Mouse (Mus musculus) neural tube, embryonic 15.5 days (tissue): ENCODE data around the gene Dclk2. TPM values are rescaled to one million over a fixed set of nuclear protein-coding genes. Genes with fewer than 3 reads are reported as not detected.

Experiments
- ATAC-seq: fragments of 200-750 bp; cut with Nextera tagmentation; 2 replicates; pipeline ENCODE4 v1.8.0; 2017; ENCODE audit warnings: mild to moderate bottlenecking, moderate TSS enrichment, moderate library complexity; ENCODE audit not compliant: low FRiP score
- H3K27ac ChIP-seq: fragments of 300-500 bp; sonication (generic); replicated peaks from 2 replicates; pipeline ENCODE4 v1.5.1; 2015; ENCODE audit warnings: mild to moderate bottlenecking, inconsistent platforms
- H3K27me3 ChIP-seq: fragments of 300-500 bp; sonication (generic); replicated peaks from 2 replicates; pipeline ENCODE4 v1.6.1; 2015; ENCODE audit warnings: inconsistent platforms
- H3K36me3 ChIP-seq: fragments of 300-500 bp; sonication (generic); 2 replicates; pipeline ENCODE4 v1.6.1; 2015; ENCODE audit warnings: inconsistent platforms
- H3K4me1 ChIP-seq: fragments of 300-500 bp; sonication (generic); 2 replicates; pipeline ENCODE4 v1.6.1; 2015; ENCODE audit warnings: inconsistent platforms
- H3K4me2 ChIP-seq: fragments of 300-500 bp; sonication (generic); 2 replicates; pipeline ENCODE4 v1.6.1; 2015; ENCODE audit warnings: inconsistent platforms, mild to moderate bottlenecking, moderate library complexity
- H3K4me3 ChIP-seq: fragments of 300-500 bp; sonication (generic); replicated peaks from 2 replicates; pipeline ENCODE4 v1.5.1; 2015; ENCODE audit warnings: mild to moderate bottlenecking, inconsistent platforms
- H3K9ac ChIP-seq: fragments of 300-500 bp; sonication (generic); replicated peaks from 2 replicates; pipeline ENCODE4 v1.6.1; 2015; ENCODE audit warnings: mild to moderate bottlenecking, inconsistent platforms
- H3K9me3 ChIP-seq: fragments of 300-500 bp; sonication (generic); replicated peaks from 2 replicates; pipeline ENCODE4 v1.6.1; 2016; ENCODE audit warnings: inconsistent platforms
- WGBS: fragments of 180-500 bp; shearing (Covaris S2); methylation state at CpG from one replicate; pipeline ENCODE4 v1.1.7; 2015; ENCODE audit warnings: mixed read lengths; 5-methylcytosine and 5-hydroxymethylcytosine counted together
- polyA plus RNA-seq: library from polyadenylated mRNA; unstranded; fragments of >200 nt; fragmentation: Nextera tagmentation; extraction: Ambion mirVana; gene quantifications from 2 replicates; pipeline ENCODE4 v1.2.1, GENCODE M21; 2015

The Dclk2 gene
- polyA plus RNA-seq, 1 experiment from 2014 or later: 73.4 TPM

- H3K27ac ChIP-seq: 0 out of 2 replicates have a peak overlapping the region, but pooled peaks have one; percentile 33
These were observed 81.0 kb downstream of the Dclk2 start for GRCm38 (mm10) chr3:86839606-86840005.

DNA sequence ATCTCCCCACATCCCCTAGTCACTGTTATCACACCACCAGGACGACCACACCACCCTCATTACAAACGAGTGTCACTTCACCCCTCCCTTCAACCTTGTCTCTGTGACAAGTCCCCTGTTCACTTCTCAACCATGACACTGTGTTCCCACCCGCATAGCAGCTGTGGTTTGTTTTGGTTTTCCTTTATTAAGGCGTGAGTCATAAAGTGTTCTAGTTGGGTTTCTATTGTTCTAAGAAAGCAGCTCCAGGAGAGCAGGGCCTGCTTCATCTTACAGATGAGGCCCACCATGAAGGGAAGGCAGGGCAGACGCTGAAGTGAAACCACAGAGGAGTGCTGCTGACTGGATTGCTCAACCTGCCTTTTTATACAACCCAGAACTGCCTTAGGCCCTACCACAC is 83.3 kb downstream of the Dclk2 start:
- H3K4me2 ChIP-seq: no peak overlapping the region
- 42% methylated on average over 5 of the region's 5 CpGs for WGBS
- no peaks in the 10 kb centered on the region for H3K36me3 ChIP-seq
- no peaks in the 10 kb centered on the region for H3K9me3 ChIP-seq
- no peak overlapping the region for H3K4me3 ChIP-seq
- H3K4me1 ChIP-seq: peaks cover 20% of the 10 kb centered on the region
- H3K27me3 ChIP-seq: no peaks in the 10 kb centered on the region
- no peak overlapping the region for H3K27ac ChIP-seq
- no peak overlapping the region for H3K9ac ChIP-seq
- ATAC-seq: no peak

More at GRCm38 (mm10) chr3:86839606-86840005, 81.0 kb downstream of the Dclk2 start:
- H3K9ac ChIP-seq: no peak overlapping the region
- H3K4me1 ChIP-seq: peaks cover 14% of the 10 kb centered on the region
- H3K4me3 ChIP-seq: no peak overlapping the region
- H3K4me2 ChIP-seq: no peak overlapping the region
- H3K27me3 ChIP-seq: no peaks in the 10 kb centered on the region
- 41% methylated on average over 3 of the region's 3 CpGs for WGBS
- H3K36me3 ChIP-seq: no peaks in the 10 kb centered on the region
- ATAC-seq: no peak
- no peaks in the 10 kb centered on the region for H3K9me3 ChIP-seq

GRCm38 (mm10) chr3:86835180-86835579 is 85.5 kb downstream of the Dclk2 start:
- H3K4me1 ChIP-seq: peaks cover 31% of the 10 kb centered on the region
- H3K9ac ChIP-seq: no peak overlapping the region
- no peak overlapping the region for H3K4me3 ChIP-seq
- WGBS: 96% methylated on average over 4 of the region's 4 CpGs
- peaks cover 7% of the 10 kb centered on the region; the same call in 1 of the 2 replicates for H3K36me3 ChIP-seq
- no peak overlapping the region for H3K4me2 ChIP-seq
- no peak for ATAC-seq
- H3K27ac ChIP-seq: no peak overlapping the region
- H3K27me3 ChIP-seq: no peaks in the 10 kb centered on the region
- H3K9me3 ChIP-seq: no peaks in the 10 kb centered on the region

DNA sequence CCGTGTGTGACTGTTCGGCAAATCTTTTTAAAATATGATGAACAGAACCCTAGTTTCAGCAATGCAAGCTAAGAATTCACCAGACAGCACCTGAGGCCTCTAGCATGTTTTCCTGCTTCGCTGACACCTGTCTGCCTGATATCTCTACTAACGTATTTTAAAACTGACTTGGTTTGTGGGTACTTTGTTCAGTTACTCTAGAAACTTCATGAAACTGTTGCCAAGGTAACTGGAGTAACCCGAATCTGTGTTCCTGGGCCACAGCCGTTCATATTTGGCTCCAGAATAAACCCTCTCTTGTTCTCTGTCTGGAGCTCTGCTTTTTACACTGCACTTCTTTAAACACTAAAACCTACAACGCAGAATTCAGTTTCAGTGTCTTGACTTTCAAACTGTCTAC is 86.3 kb downstream of the Dclk2 start:
- H3K36me3 ChIP-seq: peaks cover 7% of the 10 kb centered on the region; the same call in 1 of the 2 replicates
- no peaks in the 10 kb centered on the region for H3K9me3 ChIP-seq
- WGBS: 64% methylated on average over 7 of the region's 7 CpGs
- H3K4me2 ChIP-seq: no peak overlapping the region
- H3K4me3 ChIP-seq: no peak overlapping the region
- peaks cover 32% of the 10 kb centered on the region for H3K4me1 ChIP-seq
- H3K27me3 ChIP-seq: no peaks in the 10 kb centered on the region
- no peak for ATAC-seq
- H3K27ac ChIP-seq: peak overlapping the region; percentile 20
- no peak overlapping the region for H3K9ac ChIP-seq

- Histone ChIP-seq H3K27me3 (no peaks in the 10 kb centered on the region), H3K4me1 (peaks cover 32% of the 10 kb centered on the region), H3K4me3 (no peak overlapping the region), H3K9me3 (no peaks in the 10 kb centered on the region), H3K36me3 (peaks cover 7% of the 10 kb centered on the region; the same call in 1 of the 2 replicates), H3K27ac (peak overlapping the region; percentile 49), H3K9ac (no peak overlapping the region), H3K4me2 (no peak overlapping the region)
- 9% methylated on average over 14 of the region's 14 CpGs for WGBS
- no peak for ATAC-seq
These were observed 87.9 kb downstream of the Dclk2 start for GRCm38 (mm10) chr3:86832591-86833267.

GRCm38 (mm10) chr3:86832115-86832514 is 88.5 kb downstream of the Dclk2 start:
- H3K4me1 ChIP-seq: peaks cover 32% of the 10 kb centered on the region
- H3K27ac ChIP-seq: peak overlapping the region; percentile 49

GRCm38 (mm10) chr3:86827506-86827905 is 93.1 kb downstream of the Dclk2 start:
- no peak for ATAC-seq
- Histone ChIP-seq H3K9ac (no peak overlapping the region), H3K9me3 (no peaks in the 10 kb centered on the region), H3K4me2 (no peak overlapping the region), H3K4me1 (peaks cover 16% of the 10 kb centered on the region), H3K27ac (no peak overlapping the region), H3K4me3 (no peak overlapping the region), H3K36me3 (peaks cover 17% of the 10 kb centered on the region; the same call in 1 of the 2 replicates), H3K27me3 (no peaks in the 10 kb centered on the region)
- WGBS: 92% methylated on average over 3 of the region's 3 CpGs

More at GRCm38 (mm10) chr3:86832115-86832514, 88.5 kb downstream of the Dclk2 start:
- H3K36me3 ChIP-seq: peaks cover 7% of the 10 kb centered on the region; the same call in 1 of the 2 replicates
- no peak overlapping the region for H3K9ac ChIP-seq
- H3K9me3 ChIP-seq: no peaks in the 10 kb centered on the region
- 0 out of 2 replicates have a peak, but pooled peaks have one; percentile 24 for ATAC-seq
- 17% methylated on average over 8 of the region's 8 CpGs for WGBS
- H3K27me3 ChIP-seq: no peaks in the 10 kb centered on the region
- no peak overlapping the region for H3K4me2 ChIP-seq
- H3K4me3 ChIP-seq: no peak overlapping the region

GRCm38 (mm10) chr3:86821383-86821782 is 99.3 kb downstream of the Dclk2 start:
- Histone ChIP-seq H3K4me1 (peaks cover 24% of the 10 kb centered on the region), H3K27ac (no peak overlapping the region), H3K27me3 (no peaks in the 10 kb centered on the region), H3K9ac (no peak overlapping the region), H3K9me3 (no peaks in the 10 kb centered on the region), H3K4me3 (no peak overlapping the region), H3K4me2 (no peak overlapping the region), H3K36me3 (peaks cover 10% of the 10 kb centered on the region; the same call in 1 of the 2 replicates)
- WGBS: 48% methylated on average over 3 of the region's 3 CpGs
- no peak for ATAC-seq

DNA sequence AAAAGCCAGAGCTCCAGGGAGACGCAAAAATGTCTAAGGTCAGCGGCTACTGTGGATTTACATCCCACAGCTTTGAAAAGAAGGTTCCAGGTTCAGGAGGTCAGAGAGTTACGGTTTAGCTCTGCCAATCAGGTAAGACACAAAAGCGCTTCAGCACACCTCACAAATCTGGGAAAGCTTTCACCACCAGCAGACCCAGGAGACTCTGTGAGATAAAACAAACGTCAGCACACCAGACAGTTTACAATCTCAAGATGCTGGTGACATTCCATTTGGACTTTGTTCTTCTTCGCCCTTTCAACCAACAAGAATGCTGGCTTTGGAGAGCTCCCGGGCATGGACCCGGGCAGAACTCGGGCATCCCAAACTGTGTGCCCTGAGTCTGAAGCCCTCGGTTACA is 100.3 kb downstream of the Dclk2 start:
- 53% methylated on average over 10 of the region's 10 CpGs for WGBS
- no peaks in the 10 kb centered on the region for H3K9me3 ChIP-seq

GRCm38 (mm10) chr3:86819372-86819771 is 101.3 kb downstream of the Dclk2 start:
- H3K27ac ChIP-seq: no peak overlapping the region; the same call in 1 of the 2 replicates
- H3K9ac ChIP-seq: no peak overlapping the region
- ATAC-seq: no peak
- no peak overlapping the region for H3K4me3 ChIP-seq
- H3K9me3 ChIP-seq: no peaks in the 10 kb centered on the region
- peaks cover 24% of the 10 kb centered on the region for H3K4me1 ChIP-seq
- peaks cover 17% of the 10 kb centered on the region for H3K36me3 ChIP-seq
- no peak overlapping the region for H3K4me2 ChIP-seq
- 96% methylated on average over 6 of the region's 6 CpGs for WGBS
- no peaks in the 10 kb centered on the region for H3K27me3 ChIP-seq

More for the DNA sequence above, 100.3 kb downstream of the Dclk2 start:
- ATAC-seq: no peak
- Histone ChIP-seq H3K4me3 (no peak overlapping the region), H3K27me3 (no peaks in the 10 kb centered on the region), H3K36me3 (peaks cover 12% of the 10 kb centered on the region; the same call in 1 of the 2 replicates), H3K9ac (no peak overlapping the region), H3K27ac (no peak overlapping the region), H3K4me1 (peaks cover 24% of the 10 kb centered on the region), H3K4me2 (no peak overlapping the region)

DNA sequence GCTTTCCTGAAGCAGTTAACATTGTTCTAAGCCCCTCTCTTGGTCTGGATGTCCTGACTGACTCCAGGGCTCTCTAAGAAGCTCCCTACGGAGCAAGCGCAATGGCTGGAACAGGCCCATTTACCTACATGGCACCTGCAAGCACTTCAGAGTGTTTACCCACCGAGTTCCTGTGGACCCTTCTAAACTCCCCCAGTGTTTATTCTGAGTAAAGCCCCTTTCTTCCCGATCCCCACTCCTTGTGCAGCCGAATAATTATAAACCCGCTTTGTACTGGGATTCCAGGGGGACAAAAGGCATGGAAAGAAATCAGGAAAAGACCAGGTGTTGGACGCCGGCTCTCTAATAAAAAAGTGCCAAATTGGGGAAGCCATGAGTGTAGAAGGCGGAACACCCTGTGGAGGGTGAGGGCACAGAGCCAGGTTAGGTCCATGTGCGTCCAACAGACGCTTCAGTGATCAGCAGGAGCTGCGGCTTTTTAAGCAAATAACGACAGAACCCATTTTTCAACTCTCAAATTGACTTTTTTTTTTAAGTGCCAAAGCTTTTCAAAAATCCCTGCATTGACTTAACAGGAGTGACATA is 102.6 kb downstream of the Dclk2 start:
- H3K27me3 ChIP-seq: no peaks in the 10 kb centered on the region
- peaks cover 17% of the 10 kb centered on the region for H3K36me3 ChIP-seq
- H3K9me3 ChIP-seq: no peaks in the 10 kb centered on the region
- no peak overlapping the region for H3K27ac ChIP-seq
- 52% methylated on average over 13 of the region's 13 CpGs for WGBS
- no peak overlapping the region for H3K9ac ChIP-seq
- no peak overlapping the region for H3K4me2 ChIP-seq
- H3K4me1 ChIP-seq: peaks cover 24% of the 10 kb centered on the region
- no peak overlapping the region for H3K4me3 ChIP-seq
- ATAC-seq: peak; percentile 65; the same call in 1 of the 2 replicates

DNA sequence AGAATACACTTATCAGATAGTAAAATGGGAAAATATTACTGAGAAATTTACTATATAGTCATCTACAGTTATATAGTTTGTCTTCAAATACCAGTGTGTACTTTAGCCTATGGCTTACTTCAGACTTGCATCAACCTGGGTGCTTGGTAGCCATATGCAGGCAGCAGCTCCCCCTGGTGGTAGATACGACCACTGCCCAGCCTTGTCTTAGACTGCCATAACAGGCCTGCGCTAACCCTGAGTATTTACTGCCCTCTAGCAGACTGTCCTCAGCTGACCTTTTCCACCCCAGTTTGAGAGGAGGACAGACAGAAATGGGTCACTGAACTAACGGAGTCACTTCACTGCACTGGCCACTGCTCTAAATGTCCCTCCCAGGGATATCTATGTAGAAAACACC is 108.0 kb downstream of the Dclk2 start:
- Histone ChIP-seq H3K9ac (no peak overlapping the region), H3K4me3 (no peak overlapping the region), H3K27me3 (no peaks in the 10 kb centered on the region), H3K9me3 (no peaks in the 10 kb centered on the region), H3K27ac (no peak overlapping the region), H3K4me1 (peaks cover 5% of the 10 kb centered on the region; the same call in 1 of the 2 replicates), H3K4me2 (no peak overlapping the region), H3K36me3 (peaks cover 17% of the 10 kb centered on the region)
- peak; percentile 64; the same call in 1 of the 2 replicates for ATAC-seq
- WGBS: 11% methylated on average over 3 of the region's 3 CpGs
